Mouse (Mus musculus) right cerebral cortex, postnatal 14 days (tissue): ENCODE data around the gene Crybg1.
"Not testable (repeated sequence)": the region's sequence is repeated elsewhere in the genome, so short reads cannot be mapped to it uniquely, and the experiment has no call there.

Source experiments
- DNase-seq: peaks from one replicate; pipeline ENCODE4 v3.0.0; 2022

Crybg1 gene

DNA sequence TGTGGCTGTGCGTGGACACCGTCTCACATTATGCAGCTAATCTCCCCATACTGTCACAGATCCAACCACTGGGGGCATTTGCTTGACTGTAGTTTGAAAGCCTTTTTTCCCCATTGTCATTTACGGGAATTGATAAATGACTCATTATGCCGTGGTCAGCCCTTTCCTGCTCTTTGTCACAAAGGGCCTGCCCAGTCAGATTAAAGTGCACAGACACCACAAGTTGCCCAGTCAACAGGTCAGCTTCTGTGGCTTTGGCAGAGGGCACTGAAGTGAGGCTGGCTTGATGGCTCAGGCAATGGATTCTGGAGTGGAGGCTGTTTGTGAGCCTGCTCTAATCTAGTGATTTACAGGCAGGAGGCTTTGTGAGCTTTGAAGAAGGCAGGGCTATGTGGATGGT lies 204.9 kb downstream of the Crybg1 start:
- no peak for DNase-seq

DNA sequence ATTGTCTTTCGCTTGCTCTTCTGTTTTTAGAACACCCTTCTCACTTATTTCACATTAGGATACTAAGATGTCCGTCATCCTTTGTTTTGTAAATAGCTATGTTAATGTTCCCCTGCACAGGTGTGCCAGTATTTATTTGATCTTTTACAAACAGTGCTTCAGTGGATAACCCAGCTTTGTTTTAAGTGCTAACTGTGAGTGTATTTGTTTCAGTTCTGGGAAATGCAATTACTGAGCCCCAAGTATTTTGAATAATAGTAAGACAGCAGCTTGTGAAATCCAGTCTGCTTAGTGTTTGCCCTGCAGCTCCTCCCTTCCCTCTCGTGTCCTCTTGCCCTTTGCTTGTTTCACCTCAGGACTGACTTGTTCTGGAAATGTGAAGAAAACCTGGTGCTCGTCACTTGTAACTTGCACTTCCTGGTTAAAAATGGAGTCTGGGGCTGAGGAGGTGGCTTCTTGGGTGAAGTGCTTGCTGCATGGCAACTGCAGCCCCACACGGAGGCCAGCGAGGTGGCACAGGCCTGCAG lies 209.5 kb downstream of the Crybg1 start:
- no peak for DNase-seq

DNA sequence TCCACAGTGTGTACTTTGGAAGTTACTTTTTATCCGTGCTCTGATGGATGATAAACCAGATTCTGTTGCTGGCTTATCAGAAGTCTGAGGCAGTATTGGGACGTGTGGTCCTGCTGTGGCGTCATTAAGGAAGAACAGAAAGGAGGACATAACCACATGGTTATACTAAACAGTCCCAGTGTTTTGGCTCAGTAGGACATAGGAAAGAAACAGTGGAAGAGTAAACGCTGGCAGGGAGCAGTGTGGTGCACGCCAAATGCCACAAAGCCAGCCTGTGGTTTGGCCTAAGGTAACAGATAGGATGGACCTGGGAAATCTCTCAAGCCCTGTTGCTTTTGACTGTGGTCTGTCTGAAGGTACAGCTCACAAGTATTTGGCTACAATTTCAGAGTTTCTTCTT lies 220.1 kb downstream of the Crybg1 start:
- DNase-seq, result no peak

DNA sequence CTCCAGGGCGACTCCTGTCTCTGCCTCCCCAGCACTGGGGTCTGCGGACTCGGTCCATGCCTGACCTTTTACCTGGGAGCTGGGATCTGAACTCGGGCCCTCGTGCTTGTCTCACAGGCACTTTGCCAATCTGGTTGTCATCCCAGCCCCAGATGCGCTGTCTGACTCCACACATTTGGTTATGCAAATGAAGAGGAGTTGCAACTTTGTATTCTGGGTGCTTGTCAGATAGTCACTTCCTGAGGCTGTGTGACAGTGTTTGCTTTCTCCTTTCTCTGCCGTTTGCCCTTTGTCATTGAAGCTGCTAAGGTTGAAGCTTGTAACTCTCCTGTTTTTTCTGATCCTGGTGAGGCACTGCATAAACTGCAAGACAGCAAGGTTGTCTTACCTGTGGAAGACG lies 220.9 kb downstream of the Crybg1 start:
- no peak for DNase-seq

DNA sequence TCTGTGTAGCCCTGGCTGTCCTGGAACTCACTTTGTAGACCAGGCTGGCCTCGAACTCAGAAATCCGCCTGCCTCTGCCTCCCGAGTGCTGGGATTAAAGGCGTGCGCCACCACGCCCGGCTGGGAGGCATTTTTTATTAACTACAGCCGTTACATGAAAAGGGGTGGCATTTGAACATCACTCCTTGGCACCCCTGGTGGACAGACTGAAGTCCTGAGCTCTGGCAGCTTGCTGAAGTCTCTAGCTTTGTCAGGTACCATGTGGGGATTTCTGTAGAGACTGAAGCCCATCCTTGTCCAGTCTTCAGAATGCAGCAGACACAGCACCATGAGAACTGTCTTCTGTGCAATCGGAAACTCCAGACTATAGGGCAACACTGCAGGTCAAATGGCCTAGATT lies 222.9 kb downstream of the Crybg1 start:
- not testable (repeated sequence) for DNase-seq

DNA sequence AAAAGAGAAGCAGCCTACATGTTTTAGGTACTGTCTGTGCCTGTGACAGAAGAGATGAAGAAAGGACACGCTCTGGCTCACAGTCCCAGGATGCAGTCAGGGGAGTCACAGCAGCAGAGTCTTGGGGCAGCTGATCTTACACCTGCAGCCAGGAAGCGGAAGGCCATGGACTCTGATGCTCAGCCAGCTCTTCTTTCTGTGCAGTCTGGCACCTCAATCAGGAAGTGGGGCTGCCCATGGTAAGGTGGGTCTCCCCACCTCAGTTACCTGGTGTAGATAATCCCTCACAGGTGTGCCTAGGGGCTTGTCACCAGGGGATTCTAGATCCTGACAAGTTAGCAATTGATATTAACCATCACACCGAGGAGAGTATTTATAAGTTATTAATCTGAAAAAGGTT lies 225.6 kb downstream of the Crybg1 start:
- no peak for DNase-seq

DNA sequence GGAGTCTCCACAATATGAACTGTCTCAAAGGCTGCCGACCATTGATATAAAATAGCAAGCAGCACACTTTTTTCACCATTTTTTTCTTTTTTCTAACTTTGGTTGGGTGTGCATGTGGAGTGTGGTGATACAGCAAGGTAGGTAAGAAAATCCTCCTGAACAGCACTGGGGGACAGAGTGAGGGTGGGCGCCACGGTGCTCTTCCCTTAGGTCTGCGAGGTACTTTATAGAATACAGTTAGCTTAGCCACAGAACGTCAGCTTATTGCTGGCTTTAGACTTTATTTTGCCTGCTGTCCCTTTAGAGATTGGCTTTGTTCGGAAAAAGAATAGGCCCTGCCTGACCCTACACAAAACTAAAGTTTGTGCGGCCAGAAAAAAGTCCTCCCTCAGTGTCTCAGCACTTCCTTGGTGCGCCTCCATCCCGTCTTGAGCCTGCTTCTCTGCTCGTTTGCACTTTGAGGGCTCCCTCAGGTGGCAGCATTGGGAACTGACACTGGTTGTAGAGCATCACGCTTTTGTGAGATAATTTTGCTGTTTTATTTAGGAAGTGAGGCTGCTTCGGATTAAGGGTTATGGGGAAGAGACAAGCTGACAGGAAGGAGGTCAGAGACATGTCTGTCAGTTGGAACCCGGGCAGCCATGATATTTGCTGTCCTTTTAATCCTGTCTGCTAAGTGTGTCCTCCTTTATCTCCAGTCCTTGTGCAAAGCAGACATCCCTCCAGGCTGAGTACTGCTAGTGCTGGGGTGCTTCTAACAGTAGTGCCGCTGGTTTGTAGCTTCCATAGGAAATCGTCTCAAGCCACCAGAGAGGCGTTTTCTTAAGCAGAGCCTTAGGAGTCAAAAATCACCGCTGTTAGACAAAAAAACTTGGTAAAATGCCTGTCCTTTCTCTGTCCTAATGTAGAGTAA lies 229.7 kb downstream of the Crybg1 start:
- peak; percentile 90 for DNase-seq

DNA sequence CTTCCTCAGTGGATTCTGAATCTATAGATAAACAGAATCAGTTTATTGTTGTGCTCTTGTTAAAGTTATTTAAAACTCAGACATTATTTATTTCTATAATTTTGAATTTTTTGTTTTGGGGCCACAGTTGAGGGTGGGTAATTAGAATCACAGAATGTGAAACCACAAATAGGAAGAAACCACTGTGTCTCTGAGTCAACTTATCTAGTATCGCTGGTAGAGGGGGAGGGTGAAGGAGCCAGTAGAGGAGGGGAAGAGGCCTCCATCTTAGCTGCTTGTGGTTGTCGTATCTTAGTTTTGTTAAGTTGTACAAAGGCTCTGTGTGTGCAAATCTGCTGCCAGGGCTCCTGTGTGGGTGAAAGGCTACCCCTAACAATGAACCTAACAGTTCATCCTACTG lies 231.9 kb downstream of the Crybg1 start:
- DNase-seq, result no peak

DNA sequence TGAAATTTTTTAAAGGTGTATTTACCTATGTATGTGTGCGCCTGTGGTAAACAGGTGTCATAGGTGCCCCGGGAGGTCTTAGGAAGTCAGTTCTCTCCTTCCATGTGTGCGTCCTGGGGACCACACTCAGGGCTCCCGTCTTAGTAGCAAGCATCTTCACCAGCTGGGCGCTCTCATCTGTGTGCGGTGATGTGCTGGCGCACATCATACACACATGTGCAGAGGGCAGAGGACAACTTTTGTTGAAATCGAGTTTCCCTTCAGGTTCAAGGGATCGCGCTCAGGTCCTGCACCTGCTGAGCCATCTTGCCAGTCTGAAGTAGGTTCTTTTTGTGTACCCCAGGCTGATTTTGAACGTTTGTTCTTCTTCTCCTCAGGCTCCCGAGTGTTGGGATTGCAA lies 232.5 kb downstream of the Crybg1 start:
- no peak for DNase-seq

DNA sequence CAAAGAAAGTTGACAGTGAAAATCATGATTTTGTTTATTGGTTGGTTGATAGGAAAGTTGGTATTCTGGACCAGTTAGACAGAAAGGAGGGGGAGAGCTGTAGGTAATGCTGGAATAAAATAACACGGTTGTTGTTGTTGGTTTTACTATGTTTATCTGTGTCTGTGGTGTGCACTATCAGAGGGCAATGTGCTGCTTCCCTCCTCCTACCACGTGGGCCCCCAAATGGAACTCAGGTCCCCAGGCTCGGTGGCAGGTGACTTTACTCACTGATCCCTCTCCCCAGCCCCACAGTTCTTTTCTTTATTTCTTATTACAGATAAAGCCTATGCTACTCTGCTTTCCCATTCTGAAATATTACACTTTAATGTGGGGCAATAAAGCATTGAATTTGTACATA lies 236.4 kb downstream of the Crybg1 start:
- DNase-seq, result no peak

DNA sequence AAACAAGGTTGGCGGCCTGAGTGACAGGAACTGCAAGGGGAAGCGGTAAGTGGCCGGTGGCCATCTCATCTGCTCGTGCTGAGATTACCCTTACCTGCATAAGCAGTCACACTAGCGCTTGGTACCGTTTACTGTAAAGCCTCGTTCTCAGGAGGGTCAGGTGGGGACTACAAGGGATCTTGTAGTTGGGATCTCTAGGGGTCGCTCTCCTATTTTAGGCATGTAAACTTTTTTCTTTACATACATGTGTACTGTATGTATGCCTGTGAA lies 237.8 kb downstream of the Crybg1 start:
- no peak for DNase-seq

DNA sequence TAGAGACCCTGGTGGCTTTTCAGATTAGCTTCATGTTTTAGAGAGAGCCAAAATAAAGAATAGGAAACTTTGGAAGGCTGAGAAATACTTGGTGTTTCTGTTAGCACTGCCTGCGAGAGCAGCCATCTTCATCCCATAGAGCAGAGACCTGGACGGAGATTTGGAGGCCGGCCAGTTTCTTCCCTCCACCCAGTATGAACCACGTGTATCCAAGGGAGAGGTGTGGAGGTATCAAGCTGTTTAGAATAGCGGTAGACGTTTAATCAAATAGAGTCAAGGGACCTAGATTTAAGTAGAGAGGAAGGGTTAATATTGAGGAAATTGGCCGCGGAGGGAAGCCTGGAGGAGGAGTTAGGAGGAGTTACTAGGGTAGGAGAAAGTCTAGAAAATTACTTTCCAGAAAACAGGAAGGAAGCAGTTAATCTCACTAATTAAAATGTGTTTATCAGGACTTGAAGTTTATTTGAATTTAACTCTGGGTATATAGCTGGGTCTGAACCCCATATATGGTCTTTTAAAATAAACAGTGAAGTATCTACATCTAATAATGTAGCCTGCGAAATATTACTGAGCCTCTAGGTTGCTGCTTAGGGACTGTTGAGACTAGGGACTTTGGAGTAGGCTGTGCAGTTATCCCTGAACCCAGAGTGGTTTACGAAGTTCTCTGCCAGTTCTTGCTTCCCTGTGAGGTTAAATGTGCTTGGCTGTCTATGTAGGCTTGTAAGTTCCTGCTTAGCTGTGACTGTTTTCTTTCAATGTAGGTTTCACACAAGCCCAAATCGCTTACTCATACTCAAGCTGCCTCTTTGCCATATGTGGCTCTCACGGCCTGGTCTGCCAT lies 238.4 kb downstream of the Crybg1 start:
- DNase-seq, result no peak

DNA sequence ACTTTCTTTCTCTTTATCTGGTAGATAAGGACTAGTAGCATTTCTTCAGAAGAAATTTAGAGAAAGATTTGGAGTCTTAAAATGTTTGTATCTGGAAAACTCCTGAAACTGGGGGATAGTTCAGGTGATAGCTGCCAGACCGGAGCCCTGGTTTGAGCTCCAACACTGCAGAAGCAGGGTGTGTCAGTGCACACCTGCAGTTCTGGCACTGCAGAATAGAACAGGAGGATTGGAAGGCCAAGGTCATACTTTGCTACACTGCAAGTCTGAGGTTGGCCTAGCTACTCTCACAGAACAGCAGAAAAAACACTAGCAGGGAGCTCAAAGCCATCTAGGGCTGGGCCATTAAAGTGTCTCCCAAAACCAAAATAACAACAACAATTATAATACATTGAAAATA lies 244.1 kb downstream of the Crybg1 start:
- no peak for DNase-seq

DNA sequence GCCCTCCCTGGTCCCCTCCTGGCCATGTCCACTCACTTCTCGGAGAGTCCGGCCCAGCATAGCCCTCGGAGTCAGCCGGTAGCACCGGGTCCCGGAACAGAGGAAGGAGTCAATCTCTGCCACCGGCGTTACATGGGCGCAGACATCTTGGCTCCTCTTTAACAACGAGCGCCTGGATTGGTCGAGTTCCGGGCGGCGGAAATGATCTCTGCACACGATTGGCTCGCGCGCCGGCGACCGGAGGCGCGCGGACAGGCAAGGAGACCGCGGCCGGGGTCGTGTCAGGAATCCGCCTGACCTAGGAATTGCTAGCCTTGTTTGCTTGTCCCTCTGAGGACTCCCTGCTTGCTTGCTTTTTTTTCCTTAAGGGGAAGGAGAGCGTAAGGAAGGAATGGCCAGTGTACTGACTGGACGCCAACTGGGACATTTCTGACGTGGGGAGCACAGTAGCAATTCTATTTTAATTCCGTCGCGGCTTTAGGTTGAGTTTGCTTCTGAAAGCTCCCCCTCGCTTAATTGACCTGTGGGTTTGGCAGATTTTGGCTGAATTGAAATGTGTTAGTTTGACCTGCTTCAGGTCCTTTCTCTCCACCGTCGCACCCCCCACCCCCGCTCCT lies 247.0 kb downstream of the Crybg1 start, which contains the start of the genes Qrsl1 and Rtn4ip1:
Gene Qrsl1 (minus strand): TSS at position 168 of the 617 bp plus-strand sequence.
Gene Rtn4ip1 (plus strand): TSS at position 230 of the 617 bp plus-strand sequence.
- DNase-seq, result peak; percentile 93

DNA sequence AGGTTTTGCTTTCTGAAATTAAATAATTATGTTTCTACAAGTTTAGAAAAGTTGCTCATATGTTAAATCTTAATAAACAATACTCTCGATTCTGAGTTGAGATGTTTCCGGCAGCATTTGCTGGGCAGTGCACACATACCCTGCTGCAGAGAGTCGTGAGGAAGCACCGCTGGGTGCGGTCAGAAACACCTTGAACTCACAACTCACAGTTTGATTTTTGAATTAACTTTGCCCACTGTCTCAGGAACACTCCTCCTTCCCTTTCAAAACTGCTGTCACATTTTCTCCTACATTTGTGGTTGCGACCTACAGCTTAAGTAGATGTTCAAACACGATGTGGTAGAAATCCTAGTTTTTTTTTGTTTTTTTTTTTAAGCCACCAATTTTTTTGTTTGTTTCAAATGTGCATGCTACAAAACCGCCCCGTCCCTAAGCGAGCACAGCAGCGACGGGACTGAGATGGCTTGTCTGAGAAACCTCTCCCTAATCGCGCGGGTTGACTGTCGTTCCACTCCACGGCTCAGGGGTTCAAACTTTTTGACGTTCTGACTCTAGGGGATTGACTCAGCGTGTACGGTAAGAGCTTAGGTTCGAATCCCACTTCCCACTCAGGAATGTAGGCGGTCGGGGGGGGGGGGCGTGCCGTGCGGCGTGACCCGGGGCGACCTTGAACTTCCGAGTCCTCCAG lies 247.6 kb downstream of the Crybg1 start:
- no peak for DNase-seq
